Mouse (Mus musculus) kidney, postnatal 25 days (tissue): ENCODE results near the gene Dclk1.
A peak's percentile ranks its signal among the peaks of the same experiment; 100 is the strongest.

Source experiments
- DNase-seq, 2 experiments: peaks; one replicate each; pipeline ENCODE4 v3.0.0; 2021; ENCODE audit warnings: mixed read lengths in 2 of 2

Gene Dclk1

GRCm38 (mm10) chr3:55266091-55266490 lies 23.9 kb downstream of the Dclk1 start:
- DNase-seq, result no peak

DNA sequence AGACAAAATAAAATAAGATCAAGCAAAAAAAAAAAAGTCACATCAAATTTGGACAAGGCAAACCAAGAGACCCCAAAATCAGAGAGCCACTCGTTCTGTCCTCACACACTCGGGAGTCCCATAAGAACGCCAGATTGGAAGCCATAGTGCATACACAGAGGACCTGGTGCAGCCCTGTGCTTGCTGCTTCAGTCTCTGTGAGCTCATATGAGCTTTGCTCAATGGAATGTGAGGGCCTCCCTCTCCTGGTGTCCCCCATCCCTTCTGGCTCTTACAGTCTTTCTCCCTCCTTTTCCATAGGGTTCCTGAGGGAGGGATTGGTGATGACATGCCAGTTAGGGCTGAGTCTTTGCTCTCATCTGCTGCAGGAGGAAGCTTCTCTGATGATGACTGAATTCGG lies 27.6 kb downstream of the Dclk1 start:
- no peak for DNase-seq

- DNase-seq, result no peak
These were observed 28.2 kb downstream of the Dclk1 start for GRCm38 (mm10) chr3:55270345-55270744.

- DNase-seq, result no peak
These were observed 28.8 kb downstream of the Dclk1 start for GRCm38 (mm10) chr3:55270920-55271319.

DNA sequence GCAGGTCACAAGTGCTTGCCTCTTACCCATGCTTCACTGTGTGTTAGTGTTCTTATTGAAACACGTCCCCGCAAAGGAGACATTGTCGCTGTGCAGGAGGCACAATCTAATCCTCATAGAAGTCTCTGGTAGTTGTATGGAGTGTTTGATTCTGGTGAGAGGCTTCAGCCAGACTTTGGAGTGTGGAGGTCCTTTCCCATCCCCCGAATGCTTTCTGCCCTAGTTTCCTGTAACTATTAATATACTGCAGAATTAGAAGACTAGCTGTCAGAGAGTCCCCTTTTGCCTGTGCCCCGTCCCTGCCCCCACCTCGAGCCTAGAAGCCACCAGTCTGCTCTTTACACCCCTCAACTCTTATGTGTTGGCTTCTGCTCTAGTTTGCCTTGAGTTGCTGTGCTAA lies 30.4 kb downstream of the Dclk1 start:
- no peak for DNase-seq

DNA sequence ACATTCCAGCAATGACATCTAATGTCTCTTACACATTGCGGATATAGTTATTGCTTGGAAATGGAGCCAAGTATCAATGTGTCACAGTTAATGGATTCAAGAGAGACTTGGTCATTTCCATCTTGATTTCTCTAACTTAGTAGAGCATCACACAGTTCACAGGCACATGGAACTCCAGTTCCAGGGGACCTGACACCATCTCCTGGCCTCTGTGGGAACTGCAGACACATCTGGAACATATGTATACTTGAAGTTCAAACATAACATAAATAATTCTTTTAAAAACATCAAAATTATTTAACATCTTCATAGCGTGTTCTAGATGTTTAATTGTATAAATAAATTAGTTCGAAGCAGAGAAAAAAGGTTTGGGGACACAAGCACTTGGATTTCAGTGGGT lies 34.3 kb downstream of the Dclk1 start:
- no peak for DNase-seq

GRCm38 (mm10) chr3:55276851-55277250 lies 34.7 kb downstream of the Dclk1 start:
- no peak for DNase-seq

DNA sequence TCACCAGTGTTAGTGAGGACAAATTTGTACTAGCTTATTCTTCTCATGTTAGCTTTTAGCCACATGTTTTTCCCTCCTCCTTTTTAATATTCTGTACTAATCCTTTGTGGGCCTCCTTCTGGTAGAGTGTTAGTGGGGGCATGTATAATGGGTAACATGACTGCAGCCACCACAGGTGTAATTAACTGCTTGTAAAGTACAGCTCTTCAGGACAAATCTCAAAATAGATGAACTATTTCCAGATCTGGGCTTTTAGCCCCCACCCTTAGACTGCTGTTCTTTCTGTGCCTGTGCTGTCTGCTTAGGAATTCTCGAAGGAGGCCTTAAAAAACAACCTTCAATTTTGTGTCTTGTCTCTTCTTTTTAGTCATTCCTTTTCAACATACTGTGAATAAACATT lies 35.7 kb downstream of the Dclk1 start:
- no peak for DNase-seq

- no peak for DNase-seq
These were observed 37.8 kb downstream of the Dclk1 start for GRCm38 (mm10) chr3:55279923-55280322.

- DNase-seq, result no peak
These were observed 38.3 kb downstream of the Dclk1 start for GRCm38 (mm10) chr3:55280471-55280870.

DNA sequence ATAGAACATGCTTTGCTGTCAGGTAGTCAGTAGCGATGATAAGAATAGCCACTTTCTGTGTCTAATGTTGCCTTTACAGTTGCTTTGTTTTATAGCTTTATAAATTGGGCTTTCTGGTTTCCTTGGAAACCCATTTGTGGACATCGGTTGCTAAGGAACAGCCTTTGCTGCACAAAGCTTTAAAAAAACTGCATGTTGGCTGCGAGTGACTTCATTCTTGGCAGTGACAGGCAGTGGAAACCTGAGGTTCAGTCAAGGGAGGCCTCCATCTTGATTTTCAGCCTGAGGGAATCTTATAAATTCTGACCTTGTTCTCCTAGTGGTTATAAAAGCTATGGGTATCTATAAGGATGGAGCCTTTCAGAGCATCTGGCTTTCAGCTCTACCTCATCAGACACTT lies 42.1 kb downstream of the Dclk1 start:
- DNase-seq, result no peak

DNA sequence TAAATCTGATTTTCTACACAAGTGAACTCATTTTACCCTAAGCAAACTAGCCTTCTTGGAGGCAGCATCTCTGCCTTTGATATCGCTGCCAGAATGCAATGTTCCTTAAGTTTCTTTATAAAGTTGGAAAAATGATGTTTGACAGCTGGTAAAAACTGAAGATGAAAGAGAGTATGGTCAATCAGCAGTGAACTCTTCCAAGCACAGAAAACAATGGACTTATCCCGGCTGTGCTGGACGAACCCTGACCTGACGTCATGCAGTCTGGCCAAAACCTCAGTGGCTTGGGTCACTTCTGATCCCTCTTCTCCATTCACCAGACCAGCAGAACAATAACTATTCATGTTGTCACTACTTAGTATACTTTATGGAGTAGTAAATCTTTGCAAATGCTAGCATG lies 46.6 kb downstream of the Dclk1 start:
- no peak for DNase-seq

DNA sequence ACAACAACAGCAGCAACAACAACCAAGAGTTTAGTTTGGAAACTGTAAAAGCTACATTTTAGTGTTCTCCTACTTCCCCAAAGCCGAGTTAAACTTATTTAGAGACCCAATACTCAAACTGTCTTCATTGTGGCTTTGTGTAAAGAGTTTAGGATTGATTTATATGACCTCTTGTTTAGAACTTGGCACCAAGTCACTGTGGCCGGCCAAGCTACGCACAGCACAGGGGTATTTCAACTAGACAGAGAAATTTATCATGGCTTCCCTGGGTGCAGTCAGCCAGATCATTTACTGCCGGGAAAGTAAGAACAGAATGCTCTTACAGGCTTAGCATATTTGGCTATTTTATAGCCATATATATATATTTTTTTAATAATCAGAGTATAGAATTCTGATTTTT lies 49.8 kb downstream of the Dclk1 start:
- DNase-seq, result no peak

- DNase-seq, result no peak
These were observed 50.7 kb downstream of the Dclk1 start for GRCm38 (mm10) chr3:55292783-55293430.

GRCm38 (mm10) chr3:55305653-55306052 lies 63.5 kb downstream of the Dclk1 start:
- no peak for DNase-seq

GRCm38 (mm10) chr3:55307553-55308177 lies 65.5 kb downstream of the Dclk1 start:
- peak in 1 of 2 experiments; percentile 46 for DNase-seq

DNA sequence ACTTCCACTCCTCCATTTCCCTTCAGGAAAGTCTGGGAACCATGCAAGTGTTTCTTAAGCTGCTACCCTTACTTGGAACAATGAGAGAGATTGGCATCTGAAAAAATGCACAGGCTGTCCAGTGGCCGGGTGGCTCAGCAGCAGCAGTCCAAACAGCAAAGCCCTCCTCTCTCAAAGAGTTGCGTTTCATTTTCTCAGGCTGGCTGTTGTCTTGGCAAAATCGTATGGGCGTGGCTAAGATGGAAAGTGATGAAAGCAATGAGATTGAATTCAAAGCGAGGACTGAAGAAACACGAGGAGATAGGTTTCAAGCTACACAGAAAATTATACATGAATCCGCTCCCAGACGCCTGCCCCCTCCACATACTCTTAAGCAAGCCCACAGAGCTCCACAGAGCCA lies 67.8 kb downstream of the Dclk1 start:
- no peak for DNase-seq

- no peak for DNase-seq
These were observed 73.7 kb downstream of the Dclk1 start for GRCm38 (mm10) chr3:55315827-55316226.

DNA sequence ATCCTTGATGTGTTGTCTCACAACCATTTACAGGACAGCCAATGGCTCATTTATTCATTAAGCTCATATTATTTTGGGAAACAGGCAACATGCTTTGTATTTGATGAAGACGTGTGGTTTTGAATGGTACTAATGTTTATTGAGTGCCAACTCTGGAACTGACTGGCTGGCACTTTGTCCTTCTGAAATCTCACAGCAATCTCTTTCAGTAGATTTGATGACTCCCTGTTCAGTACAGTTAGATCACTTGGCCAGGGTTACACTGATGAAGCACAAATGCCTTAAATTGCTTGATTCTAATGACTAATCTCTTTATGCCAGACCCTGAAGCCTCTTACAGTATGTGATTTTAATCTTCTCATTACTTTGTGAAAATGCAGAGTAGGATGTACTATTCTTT lies 75.9 kb downstream of the Dclk1 start:
- DNase-seq, result no peak

GRCm38 (mm10) chr3:55320572-55320971 lies 78.4 kb downstream of the Dclk1 start:
- DNase-seq, result no peak

DNA sequence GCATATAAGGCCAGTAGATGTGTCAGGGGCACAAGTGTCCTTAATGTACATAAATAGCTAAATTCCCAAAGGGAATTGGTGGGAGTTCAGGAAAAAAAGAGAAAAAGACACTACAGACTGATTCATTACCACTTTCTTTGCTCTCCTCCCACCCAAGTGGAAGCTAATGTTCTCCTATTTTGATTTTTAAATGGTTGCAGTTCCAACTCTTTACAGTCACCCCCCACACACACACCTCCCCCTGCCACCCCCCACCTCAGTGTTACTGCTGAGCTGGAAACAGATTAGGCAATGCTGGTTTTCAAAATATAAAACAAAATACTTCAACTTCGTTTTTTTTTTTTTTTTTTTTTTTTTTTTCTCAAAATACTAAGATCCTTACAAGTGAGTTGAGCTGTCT lies 81.9 kb downstream of the Dclk1 start:
- DNase-seq, result no peak

GRCm38 (mm10) chr3:55330496-55330895 lies 88.3 kb downstream of the Dclk1 start:
- DNase-seq, result no peak

- DNase-seq, result no peak
These were observed 89.5 kb downstream of the Dclk1 start for GRCm38 (mm10) chr3:55331694-55332093.

DNA sequence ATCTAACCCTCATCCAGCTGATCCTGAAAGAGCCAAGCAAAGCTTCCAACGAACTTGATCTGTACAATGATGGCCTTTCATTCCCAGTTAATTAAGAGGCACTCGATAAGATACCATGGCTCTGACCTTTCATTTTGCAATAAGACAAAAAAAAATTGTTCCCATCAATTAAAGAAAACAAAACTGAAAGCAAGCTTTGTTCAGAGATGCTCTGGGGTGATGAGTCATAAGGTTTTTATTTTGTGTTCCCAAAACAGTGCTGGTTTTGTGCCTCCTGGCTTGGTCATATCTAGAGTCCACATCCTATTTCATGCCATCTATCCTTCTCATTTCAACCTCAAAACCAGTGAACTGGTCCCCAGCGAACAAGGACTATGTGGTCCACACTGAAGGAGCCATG lies 91.3 kb downstream of the Dclk1 start:
- DNase-seq, result no peak

GRCm38 (mm10) chr3:55336895-55337294 lies 94.7 kb downstream of the Dclk1 start:
- DNase-seq, result peak; percentile 55 to 74
